Mouse (Mus musculus): ENCODE measurements around the gene Grid2. TPM values are rescaled to one million over a fixed set of nuclear protein-coding genes. Genes with fewer than 3 reads are reported as not detected.

Grid2 gene
- total RNA-seq, 2 experiments from 2014 or later, result 13.5 to 17.8 TPM

GRCm38 (mm10) chr6:64046084-64046483 lies 790.4 kb downstream of the Grid2 start:
- DNase-seq (ENCODE audit: extremely low spot score in 1 of 2, low spot score in 1 of 2), result no peak

- no peak for DNase-seq (ENCODE audit: extremely low spot score in 1 of 2, low spot score in 1 of 2)
Observed at GRCm38 (mm10) chr6:64046732-64047131, 791.1 kb downstream of the Grid2 start.

GRCm38 (mm10) chr6:64047950-64048349 lies 792.3 kb downstream of the Grid2 start:
- DNase-seq (ENCODE audit: extremely low spot score in 1 of 2, low spot score in 1 of 2), result no peak

GRCm38 (mm10) chr6:64063858-64064257 lies 808.2 kb downstream of the Grid2 start:
- no peak for DNase-seq (ENCODE audit: extremely low spot score in 1 of 2, low spot score in 1 of 2)

GRCm38 (mm10) chr6:64064704-64065103 lies 809.0 kb downstream of the Grid2 start:
- no peak for DNase-seq (ENCODE audit: extremely low spot score in 1 of 2, low spot score in 1 of 2)

GRCm38 (mm10) chr6:64073406-64073805 lies 817.7 kb downstream of the Grid2 start:
- no peak for DNase-seq (ENCODE audit: extremely low spot score in 1 of 2, low spot score in 1 of 2)

- no peak for DNase-seq (ENCODE audit: extremely low spot score in 1 of 2, low spot score in 1 of 2)
Observed at GRCm38 (mm10) chr6:64077911-64078310, 822.2 kb downstream of the Grid2 start.

GRCm38 (mm10) chr6:64098662-64099061 lies 843.0 kb downstream of the Grid2 start:
- no peak for DNase-seq (ENCODE audit: extremely low spot score in 1 of 2, low spot score in 1 of 2)

GRCm38 (mm10) chr6:64114594-64114993 lies 858.9 kb downstream of the Grid2 start:
- no peak for DNase-seq (ENCODE audit: extremely low spot score in 1 of 2, low spot score in 1 of 2)

GRCm38 (mm10) chr6:64136275-64136674 lies 880.6 kb downstream of the Grid2 start:
- no peak for DNase-seq (ENCODE audit: extremely low spot score in 1 of 2, low spot score in 1 of 2)

- DNase-seq (ENCODE audit: extremely low spot score in 1 of 2, low spot score in 1 of 2), result no peak
Observed at GRCm38 (mm10) chr6:64148613-64149012, 892.9 kb downstream of the Grid2 start.

GRCm38 (mm10) chr6:64174995-64175612 lies 919.4 kb downstream of the Grid2 start:
- no peak for DNase-seq (ENCODE audit: extremely low spot score in 1 of 2, low spot score in 1 of 2)

GRCm38 (mm10) chr6:64193646-64194045 lies 938.0 kb downstream of the Grid2 start:
- DNase-seq (ENCODE audit: extremely low spot score in 1 of 2, low spot score in 1 of 2), result no peak

GRCm38 (mm10) chr6:64202396-64203122 lies 946.9 kb downstream of the Grid2 start:
- no peak for DNase-seq (ENCODE audit: extremely low spot score in 1 of 2, low spot score in 1 of 2)

- peak in 1 of 2 experiments; percentile 13 for DNase-seq (ENCODE audit: extremely low spot score in 1 of 2, low spot score in 1 of 2)
Observed at GRCm38 (mm10) chr6:64236351-64236750, 980.7 kb downstream of the Grid2 start.

- no peak for DNase-seq (ENCODE audit: extremely low spot score in 1 of 2, low spot score in 1 of 2)
Observed at GRCm38 (mm10) chr6:64240526-64240925, 984.9 kb downstream of the Grid2 start.

GRCm38 (mm10) chr6:64245951-64246350 lies 990.3 kb downstream of the Grid2 start:
- no peak for DNase-seq (ENCODE audit: extremely low spot score in 1 of 2, low spot score in 1 of 2)

- DNase-seq (ENCODE audit: extremely low spot score in 1 of 2, low spot score in 1 of 2), result no peak
Observed at GRCm38 (mm10) chr6:64251041-64251440, 995.4 kb downstream of the Grid2 start.

- no peak for DNase-seq (ENCODE audit: extremely low spot score in 1 of 2, low spot score in 1 of 2)
Observed at GRCm38 (mm10) chr6:64263517-64263916, 1007.8 kb downstream of the Grid2 start.

GRCm38 (mm10) chr6:64264224-64264623 lies 1008.5 kb downstream of the Grid2 start:
- DNase-seq (ENCODE audit: extremely low spot score in 1 of 2, low spot score in 1 of 2), result no peak

- no peak for DNase-seq (ENCODE audit: extremely low spot score in 1 of 2, low spot score in 1 of 2)
Observed at GRCm38 (mm10) chr6:64274319-64275114, 1018.8 kb downstream of the Grid2 start.
